Mouse (Mus musculus): ENCODE results near the gene Hcn3.

The Hcn3 gene

GRCm38 (mm10) chr3:89159616-89160344, at the start of gene Hcn3:
Hcn3 (minus strand) TSS chr3:89160196.
- peak; percentile 74 for DNase-seq

GRCm38 (mm10) chr3:89209731-89210130, 49.7 kb upstream of the Hcn3 start:
- no peak for DNase-seq

GRCm38 (mm10) chr3:89208736-89209135, 48.7 kb upstream of the Hcn3 start:
- DNase-seq = no peak

GRCm38 (mm10) chr3:89208075-89208657, 48.2 kb upstream of the Hcn3 start:
- no peak for DNase-seq

GRCm38 (mm10) chr3:89206695-89207094, 46.7 kb upstream of the Hcn3 start:
- no peak for DNase-seq

- DNase-seq = no peak
These were observed 46.1 kb upstream of the Hcn3 start for GRCm38 (mm10) chr3:89206079-89206478.

GRCm38 (mm10) chr3:89203142-89203514, 43.1 kb upstream of the Hcn3 start:
- DNase-seq = no peak

- DNase-seq = peak; percentile 79
These were observed 42.5 kb upstream of the Hcn3 start, which contains the start of gene Gba for GRCm38 (mm10) chr3:89202253-89203141. Gba (plus strand) TSS chr3:89202928.

GRCm38 (mm10) chr3:89199839-89200238, 39.8 kb upstream of the Hcn3 start:
- DNase-seq = no peak

GRCm38 (mm10) chr3:89195979-89196877, 36.2 kb upstream of the Hcn3 start:
- DNase-seq = peak; percentile 83

- no peak for DNase-seq
These were observed 33.9 kb upstream of the Hcn3 start for GRCm38 (mm10) chr3:89193853-89194252.

- DNase-seq = no peak
These were observed 33.4 kb upstream of the Hcn3 start for GRCm38 (mm10) chr3:89193351-89193750.

GRCm38 (mm10) chr3:89190436-89190835, 30.4 kb upstream of the Hcn3 start:
- DNase-seq = no peak

GRCm38 (mm10) chr3:89188478-89188875, 28.5 kb upstream of the Hcn3 start:
- no peak for DNase-seq

GRCm38 (mm10) chr3:89187690-89188477, 27.9 kb upstream of the Hcn3 start:
- DNase-seq = no peak

- no peak for DNase-seq
These were observed 27.2 kb upstream of the Hcn3 start for GRCm38 (mm10) chr3:89187197-89187596.

- DNase-seq = no peak
These were observed 23.9 kb upstream of the Hcn3 start for GRCm38 (mm10) chr3:89183959-89184315.

- DNase-seq = peak; percentile 85
These were observed 23.3 kb upstream of the Hcn3 start, which contains the start of gene Fam189b for GRCm38 (mm10) chr3:89183058-89183958. Fam189b (plus strand) TSS chr3:89183143.

GRCm38 (mm10) chr3:89182531-89183057, 22.6 kb upstream of the Hcn3 start:
- no peak for DNase-seq

Measured in right cerebral cortex, postnatal 14 days (tissue).